ENCODE assay signal across 35 mouse cellular contexts in genomic region chr1:131655601-131656000, GRCm38 (mm10). TPM values are rescaled to one million over a fixed set of nuclear protein-coding genes. Genes with fewer than 3 reads are reported as not detected.
"Had no signal": no experiment of that assay in that cellular context is flagged by ENCODE, and none has a peak within 500 bp of the region (broad histone marks: within the 10 kb centered on the region; RNA-seq: fewer than 3 reads in every experiment).

No protein-coding gene starts in this region.

- DNase-seq: forebrain, postnatal 0 days; gastrocnemius, postnatal 14 days; gastrocnemius, postnatal 36 days; heart, adult 2 months; heart, postnatal 14 days; heart, postnatal 36 days; kidney, adult 18-20 months; kidney, adult 8-10 months; kidney, postnatal 10 days; kidney, postnatal 25 days; kidney, postnatal 4 days; liver had no signal

- H3K9ac ChIP-seq: forebrain, postnatal 0 days; heart, embryonic 13.5 days; heart, embryonic 15.5 days; hindbrain, embryonic 13.5 days; hindbrain, embryonic 15.5 days; limb, embryonic 12.5 days had no signal

- H3K4me3 ChIP-seq: heart, adult 2 months; heart, embryonic 13.5 days; heart, embryonic 15.5 days; hindbrain, embryonic 13.5 days; hindbrain, embryonic 15.5 days; layer of hippocampus, adult 2 months; left cerebral cortex, adult 2 months; limb, embryonic 10.5 days; limb, embryonic 12.5 days had no signal

- H3K36me3 ChIP-seq: heart, embryonic 13.5 days; heart, embryonic 15.5 days; hindbrain, embryonic 13.5 days; hindbrain, embryonic 15.5 days; limb, embryonic 10.5 days; limb, embryonic 12.5 days had no signal

- H3K4me2 ChIP-seq: heart, embryonic 13.5 days; heart, embryonic 15.5 days; hindbrain, embryonic 13.5 days; hindbrain, embryonic 15.5 days; limb, embryonic 12.5 days; liver, embryonic 11.5 days had no signal

- H3K9me3 ChIP-seq: heart, embryonic 13.5 days; heart, embryonic 15.5 days; hindbrain, embryonic 13.5 days; hindbrain, embryonic 15.5 days; limb, embryonic 10.5 days; limb, embryonic 12.5 days had no signal

- H3K27ac ChIP-seq: heart, adult 2 months; heart, embryonic 13.5 days; heart, embryonic 15.5 days; hindbrain, embryonic 13.5 days; hindbrain, embryonic 15.5 days; layer of hippocampus, adult 2 months; left cerebral cortex, adult 2 months; limb, embryonic 10.5 days; limb, embryonic 12.5 days had no signal

- H3K27me3 ChIP-seq: heart, embryonic 15.5 days; hindbrain, embryonic 15.5 days; limb, embryonic 12.5 days had no signal

- ATAC-seq: forebrain, postnatal 0 days; inflammation-experienced regulatory T-cells, adult 6 months; intestine, postnatal 0 days had no signal

RNA-seq across cellular contexts. Expression of gene Ctse, which starts 17.5 kb away (rescaled TPM):
- total RNA-seq: gastrocnemius, adult 8-10 months; layer of hippocampus, adult 2 months; layer of hippocampus, postnatal 25 days had no signal
- polyA plus RNA-seq: hindbrain, embryonic 13.5 days; hindbrain, embryonic 15.5 days; limb, embryonic 10.5 days had no signal

RNA-seq across cellular contexts. Expression of gene Avpr1b, which starts 56.6 kb away (rescaled TPM):
- total RNA-seq: forebrain, postnatal 0 days; gastrocnemius, adult 18-20 months; gastrocnemius, adult 8-10 months; gastrocnemius, postnatal 14 days; gastrocnemius, postnatal 36 days; heart, adult 2 months; heart, postnatal 14 days; heart, postnatal 36 days; hematopoietic stem cell, adult 5-6 weeks; left cerebral cortex, adult 2 months; left cerebral cortex, postnatal 14 days; left cerebral cortex, postnatal 36 days had no signal
- polyA plus RNA-seq: forebrain, postnatal 0 days; gonadal fat pad, adult 2 months; heart, adult 2 months; heart, embryonic 13.5 days; heart, embryonic 15.5 days; heart, postnatal 0 days; hindbrain, embryonic 11.5 days; hindbrain, embryonic 13.5 days; hindbrain, embryonic 15.5 days; inflammation-experienced regulatory T-cells, adult 6 months; intestine, postnatal 0 days; kidney, embryonic 14.5 days; kidney, embryonic 16.5 days; limb, embryonic 10.5 days; limb, embryonic 12.5 days; limb, embryonic 14.5 days; liver, embryonic 11.5 days had no signal
